Mouse (Mus musculus) kidney, adult 2 months (tissue): ENCODE data around the gene Ndufb10. TPM values are rescaled to one million over a fixed set of nuclear protein-coding genes. Genes with fewer than 3 reads are reported as not detected.
A peak's percentile ranks its signal among the peaks of the same experiment; 100 is the strongest.

Source experiments
- DNase-seq: peaks from one replicate; pipeline ENCODE4 v3.0.0; 2021
- H3K27ac ChIP-seq: fragments of 200-500 bp; 2 replicates; pipeline ENCODE4 v1.5.1; 2012; ENCODE audit warnings: low read depth, low read length, control low read depth, inconsistent platforms; ENCODE audit not compliant: insufficient read depth
- H3K27me3 ChIP-seq: fragments of 200-500 bp; replicated peaks from 2 replicates; pipeline ENCODE4 v1.6.1; 2012; ENCODE audit warnings: mild to moderate bottlenecking, moderate library complexity, low read length, inconsistent platforms; ENCODE audit not compliant: control insufficient read depth, insufficient read depth
- H3K36me3 ChIP-seq: fragments of 200-500 bp; 2 replicates; pipeline ENCODE4 v1.6.1; 2012; ENCODE audit warnings: mild to moderate bottlenecking, moderate library complexity, low read length, inconsistent platforms; ENCODE audit not compliant: control insufficient read depth, insufficient read depth
- H3K4me1 ChIP-seq: fragments of 200-500 bp; 2 replicates; pipeline ENCODE4 v1.6.1; 2011; ENCODE audit warnings: low read length; ENCODE audit not compliant: control insufficient read depth, insufficient read depth
- H3K4me3 ChIP-seq: fragments of 200-500 bp; 2 replicates; pipeline ENCODE4 v1.5.1; 2011; ENCODE audit warnings: mild to moderate bottlenecking, low read depth, low read length, control low read depth; ENCODE audit not compliant: insufficient read depth
- CTCF ChIP-seq: fragments of 200-500 bp; conservative IDR thresholded peaks from 2 replicates; pipeline ENCODE4 v1.5.1; 2011; ENCODE audit warnings: low read depth, mild to moderate bottlenecking, control low read depth, low read length, moderate library complexity, mixed read lengths; ENCODE audit not compliant: insufficient read depth, insufficient read length
- POLR2A ChIP-seq: fragments of 200-500 bp; IDR thresholded peaks from one replicate; pipeline ENCODE4 v1.6.1; 2011; ENCODE audit warnings: low read depth, low read length, control low read depth
- WGBS: fragments of 180-500 bp; shearing (Covaris S2); methylation state at CpG from one replicate; pipeline ENCODE4 v1.1.7; 2018; 5-methylcytosine and 5-hydroxymethylcytosine counted together
- polyA plus RNA-seq: library from polyadenylated mRNA; depleted of rRNA; stranded (reverse); fragments of >200 nt; gene quantifications from 2 replicates; pipeline ENCODE4 v1.2.3, GENCODE M21; 2012; rRNA removed

The Ndufb10 gene
- polyA plus RNA-seq, 1 experiment: 656 TPM

GRCm38 (mm10) chr17:24676187-24676586, 48.1 kb downstream of the Ndufb10 start:
- WGBS: 58% methylated on average over 2 of the region's 2 CpGs
- TF ChIP-seq POLR2A (no peak), CTCF (peak; percentile 66)
- Histone ChIP-seq H3K4me1 (peaks cover 8% of the 10 kb centered on the region), H3K36me3 (no peaks in the 10 kb centered on the region), H3K27ac (no peak overlapping the region), H3K4me3 (no peak overlapping the region), H3K27me3 (no peaks in the 10 kb centered on the region)
- peak; percentile 67 for DNase-seq

GRCm38 (mm10) chr17:24674277-24674676, 50.0 kb downstream of the Ndufb10 start:
- Histone ChIP-seq H3K27me3 (no peaks in the 10 kb centered on the region), H3K4me3 (no peak overlapping the region), H3K4me1 (peaks cover 14% of the 10 kb centered on the region), H3K36me3 (no peaks in the 10 kb centered on the region), H3K27ac (no peak overlapping the region)
- no peak for DNase-seq
- TF ChIP-seq CTCF: no peak
- TF ChIP-seq POLR2A: no peak
- 64% methylated on average over 7 of the region's 7 CpGs for WGBS

- H3K4me3 ChIP-seq: no peak overlapping the region
- peak; percentile 82 for DNase-seq
- H3K4me1 ChIP-seq: peaks cover 14% of the 10 kb centered on the region
- H3K27ac ChIP-seq: no peak overlapping the region
- no peaks in the 10 kb centered on the region for H3K27me3 ChIP-seq
- TF ChIP-seq CTCF (no peak), POLR2A (no peak)
- 13% methylated on average over 5 of the region's 5 CpGs for WGBS
- no peaks in the 10 kb centered on the region for H3K36me3 ChIP-seq
Observed at GRCm38 (mm10) chr17:24672141-24672540, 52.1 kb downstream of the Ndufb10 start.

Other genes with a start within 250 kb of the Ndufb10 start
- gene Mlst8, start 245.4 kb downstream of the Ndufb10 start, polyA plus RNA-seq: 26.1 and 32.1 TPM in 2 replicates
- 0.52 and 0.80 TPM in 2 replicates for gene Caskin1, start 235.9 kb downstream of the Ndufb10 start, polyA plus RNA-seq
- gene Traf7, start 196.5 kb downstream of the Ndufb10 start, polyA plus RNA-seq: 108 and 124 TPM in 2 replicates
- 0.56 and 0.58 TPM in 2 replicates for gene Rab26, start 190.3 kb downstream of the Ndufb10 start, polyA plus RNA-seq
- gene Pkd1, start 174.6 kb downstream of the Ndufb10 start, polyA plus RNA-seq: 34.6 and 42.9 TPM in 2 replicates
- gene Tsc2, start 91.8 kb downstream of the Ndufb10 start, polyA plus RNA-seq: 152 and 174 TPM in 2 replicates
- 13.6 and 15.8 TPM in 2 replicates for gene Nthl1, start 91.8 kb downstream of the Ndufb10 start, polyA plus RNA-seq
- 111 and 123 TPM in 2 replicates for gene Slc9a3r2, start 74.2 kb downstream of the Ndufb10 start, polyA plus RNA-seq
- gene Npw, start 66.0 kb downstream of the Ndufb10 start, polyA plus RNA-seq: not detected in 2 replicates
- 44.3 and 57.6 TPM in 2 replicates for gene Zfp598, start 54.8 kb downstream of the Ndufb10 start, polyA plus RNA-seq
- gene Syngr3, start 34.5 kb downstream of the Ndufb10 start, polyA plus RNA-seq: 1.5 and 2.2 TPM in 2 replicates
- 29.8 and 34.7 TPM in 2 replicates for gene Gfer, start 28.3 kb downstream of the Ndufb10 start, polyA plus RNA-seq
- gene Noxo1, start 28.2 kb downstream of the Ndufb10 start, polyA plus RNA-seq: 5.6 and 7.1 TPM in 2 replicates
- 48.6 and 49.4 TPM in 2 replicates for gene Tbl3, start 16.8 kb downstream of the Ndufb10 start, polyA plus RNA-seq
- gene Rnf151, start 6.4 kb downstream of the Ndufb10 start, polyA plus RNA-seq: 0.16 and 0.91 TPM in 2 replicates
- gene Rps2, start 6.4 kb downstream of the Ndufb10 start, polyA plus RNA-seq: 2,444 and 2,611 TPM in 2 replicates
- 0.38 and 4.7 TPM in 2 replicates for gene Rpl3l, start 3.3 kb upstream of the Ndufb10 start, polyA plus RNA-seq
- 169 and 209 TPM in 2 replicates for gene Msrb1, start 12.2 kb upstream of the Ndufb10 start, polyA plus RNA-seq
- gene Hs3st6, start 28.5 kb upstream of the Ndufb10 start, polyA plus RNA-seq: 7.4 and 11.9 TPM in 2 replicates
- not detected in 2 replicates for gene Meiob, start 79.8 kb upstream of the Ndufb10 start, polyA plus RNA-seq
- gene Hagh, start 115.7 kb upstream of the Ndufb10 start, polyA plus RNA-seq: 636 and 727 TPM in 2 replicates
- 103 and 123 TPM in 2 replicates for gene Fahd1, start 125.9 kb upstream of the Ndufb10 start, polyA plus RNA-seq
- 50.6 and 77.3 TPM in 2 replicates for gene Igfals, start 141.5 kb upstream of the Ndufb10 start, polyA plus RNA-seq
- 37.2 and 38.4 TPM in 2 replicates for gene Nubp2, start 161.9 kb upstream of the Ndufb10 start, polyA plus RNA-seq
- gene Spsb3, start 162.2 kb upstream of the Ndufb10 start, polyA plus RNA-seq: 55.5 and 69.0 TPM in 2 replicates
- gene Eme2, start 170.6 kb upstream of the Ndufb10 start, polyA plus RNA-seq: 32.2 and 40.7 TPM in 2 replicates
- gene Mrps34, start 170.6 kb upstream of the Ndufb10 start, polyA plus RNA-seq: 162 and 199 TPM in 2 replicates
- gene Nme3, start 172.0 kb upstream of the Ndufb10 start, polyA plus RNA-seq: 112 and 115 TPM in 2 replicates
- gene Mapk8ip3, start 212.5 kb upstream of the Ndufb10 start, polyA plus RNA-seq: 58.1 and 69.1 TPM in 2 replicates
- gene Jpt2, start 236.2 kb upstream of the Ndufb10 start, polyA plus RNA-seq: 23.8 and 31.0 TPM in 2 replicates